Mouse (Mus musculus) ZHBTc4 (cell line): ENCODE data around the gene Kank1.

Experiments
- DNase-seq: peaks from one replicate; pipeline ENCODE4 v3.0.0-alpha.2; 2011; ENCODE audit warnings: low read depth, low spot score

Gene Kank1

DNA sequence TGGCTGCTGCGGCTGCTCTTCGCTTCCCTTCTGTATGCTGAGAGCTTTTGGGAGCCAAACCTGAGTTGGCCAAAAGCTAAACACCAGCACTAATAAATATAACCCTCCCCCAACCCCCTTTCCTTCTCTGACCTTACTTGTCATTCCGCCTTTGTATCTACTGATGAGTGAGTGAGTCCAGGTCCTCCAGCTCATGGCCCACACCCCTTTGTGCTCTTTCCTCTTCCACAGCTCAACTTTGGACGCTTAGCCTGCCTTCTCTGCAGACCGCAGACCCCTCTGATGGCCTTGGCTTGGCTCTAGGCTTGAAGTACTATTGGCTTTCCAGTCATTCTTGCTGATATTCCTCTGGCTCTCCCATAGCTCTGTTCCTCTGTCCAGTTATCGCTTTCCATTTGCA, 16.4 kb downstream of the Kank1 start:
- DNase-seq, result no peak

DNA sequence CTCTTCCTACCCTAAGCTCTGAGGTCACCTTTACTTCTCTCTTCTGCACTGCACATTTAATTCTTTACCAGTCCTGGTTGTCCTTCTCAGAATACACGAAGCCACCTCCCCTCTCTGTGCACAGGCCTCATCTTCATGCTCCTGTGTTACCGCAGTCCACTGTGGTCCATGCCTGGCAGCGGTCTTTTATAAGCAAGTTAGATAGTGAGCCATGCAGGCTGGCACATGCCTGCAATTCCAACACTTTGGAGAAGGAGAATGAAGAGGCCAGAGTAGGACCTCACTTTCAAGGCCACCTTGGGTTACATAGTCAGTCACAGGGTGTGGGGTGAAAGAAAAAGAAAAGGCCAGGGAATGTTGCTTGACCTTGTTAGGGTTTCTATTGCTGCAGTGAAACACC, 16.9 kb downstream of the Kank1 start:
- no peak for DNase-seq

DNA sequence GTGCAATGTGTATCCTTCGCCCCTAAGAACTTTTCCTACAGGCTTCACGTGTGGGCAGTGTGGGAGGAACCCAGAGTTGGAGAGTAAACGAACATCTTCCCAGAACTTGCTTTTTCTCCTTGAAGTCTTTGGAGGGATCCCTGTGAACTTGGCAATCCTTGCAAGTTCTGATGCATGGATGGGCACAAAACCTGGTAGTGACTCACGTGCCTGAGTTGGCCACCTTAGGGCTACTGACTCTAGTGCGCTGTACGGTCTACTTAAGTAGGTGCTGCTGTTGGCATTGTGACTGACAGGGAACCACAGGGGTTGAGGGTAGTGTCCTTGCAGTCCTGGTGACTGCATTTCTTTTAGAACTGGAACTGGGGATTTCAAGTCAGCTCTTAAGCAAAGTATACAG, 21.5 kb downstream of the Kank1 start:
- DNase-seq, result no peak

- DNase-seq, result no peak
Observed at GRCm38 (mm10) chr19:25266181-25266580, 29.4 kb downstream of the Kank1 start.

DNA sequence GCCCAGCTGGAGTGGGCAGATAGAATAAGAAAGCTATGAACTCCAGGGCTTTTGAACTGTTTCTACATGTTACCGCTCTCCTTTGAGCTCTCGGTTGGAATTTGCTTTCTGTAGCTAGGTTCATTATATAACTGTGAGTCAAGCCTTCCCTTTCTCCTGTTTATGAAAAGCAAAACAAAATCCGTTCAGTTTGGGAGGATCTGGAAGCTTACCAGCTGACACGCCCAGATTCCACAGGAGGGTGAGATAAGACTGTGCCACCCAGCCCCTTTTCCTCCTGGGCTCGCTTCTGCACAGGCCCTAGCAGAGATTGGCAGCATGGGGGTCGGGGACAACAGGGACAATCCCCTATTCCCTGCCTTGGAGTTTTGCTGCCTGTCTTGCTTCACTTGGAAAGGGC, 30.5 kb downstream of the Kank1 start:
- no peak for DNase-seq

DNA sequence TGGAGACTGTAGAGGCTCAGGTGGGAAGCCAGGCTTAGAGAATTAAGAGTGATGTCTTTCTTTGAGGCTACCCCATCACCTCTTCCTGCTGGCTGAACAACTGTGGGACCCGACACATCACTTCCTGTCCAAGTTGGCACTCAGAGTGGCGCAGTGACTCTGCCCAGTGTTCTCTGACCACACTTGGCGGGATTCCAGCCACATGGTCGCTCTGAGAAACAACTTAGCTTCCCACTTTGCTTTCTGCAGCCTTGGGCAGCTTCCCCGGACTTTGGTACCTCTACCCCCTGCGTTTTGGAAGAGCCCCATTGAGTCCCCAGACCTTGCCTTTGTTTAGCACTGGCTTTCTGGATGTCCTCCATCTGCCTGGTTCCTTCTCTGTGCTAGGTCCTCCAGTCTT, 31.8 kb downstream of the Kank1 start:
- no peak for DNase-seq

DNA sequence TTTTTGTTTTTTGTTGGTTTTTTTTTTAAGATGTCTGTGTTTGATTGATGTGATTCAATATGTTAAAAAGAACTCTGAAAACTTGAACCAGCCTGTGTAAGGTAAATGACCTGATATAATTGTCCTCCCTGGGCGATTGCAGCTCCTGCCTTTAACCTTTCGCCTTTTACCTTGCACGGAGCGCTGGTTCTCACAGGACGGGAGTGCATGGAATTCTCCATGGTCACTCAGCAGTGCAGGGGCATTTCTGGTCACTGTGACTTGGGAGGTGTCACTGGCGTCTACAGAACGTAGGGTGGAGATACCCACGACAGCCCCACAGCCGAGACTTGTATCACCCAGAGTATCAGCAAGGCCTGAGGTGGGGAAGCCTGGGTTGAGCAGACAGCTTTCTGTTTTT, 34.8 kb downstream of the Kank1 start:
- no peak for DNase-seq

GRCm38 (mm10) chr19:25273179-25273578, 36.4 kb downstream of the Kank1 start:
- no peak for DNase-seq

DNA sequence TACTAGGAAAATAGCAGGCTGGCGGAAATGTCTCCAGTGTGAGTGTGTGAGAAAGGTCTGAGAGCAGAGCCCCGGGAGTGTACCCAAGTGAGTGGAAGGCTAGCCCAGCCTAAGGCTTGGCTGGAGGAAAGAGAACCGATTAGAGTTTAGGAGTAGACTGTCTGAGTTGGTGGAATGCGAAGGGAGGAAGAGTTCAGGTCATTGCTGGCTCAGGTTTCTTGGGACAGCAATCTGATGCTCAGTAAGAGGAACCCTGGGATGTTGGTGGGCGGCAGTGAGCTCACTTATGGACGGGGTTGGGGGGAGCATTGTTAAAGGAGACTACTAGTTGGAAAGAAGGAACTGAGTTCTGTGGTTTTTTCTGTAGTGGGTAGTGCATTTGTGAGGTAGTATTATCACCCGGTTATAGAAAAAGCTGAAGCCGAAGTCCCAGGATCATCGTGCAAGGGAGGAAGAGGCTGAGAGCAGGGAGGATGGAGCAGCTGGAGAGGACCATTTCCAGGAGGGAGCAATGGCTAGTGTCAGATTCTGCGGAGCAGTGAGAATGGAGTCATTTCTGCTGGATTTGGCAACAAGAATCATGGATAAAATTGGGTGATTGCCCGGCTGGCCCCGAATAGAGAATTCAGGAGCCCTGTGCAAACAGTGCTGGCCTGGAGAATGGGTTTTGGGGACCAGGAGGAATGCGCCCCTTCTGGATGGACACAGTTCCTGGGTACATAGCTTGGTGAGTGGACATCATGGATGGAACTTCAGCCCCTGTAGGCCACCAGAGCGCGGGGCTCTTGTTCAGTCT, 40.0 kb downstream of the Kank1 start:
- no peak for DNase-seq

- no peak for DNase-seq
Observed at GRCm38 (mm10) chr19:25277761-25278160, 41.0 kb downstream of the Kank1 start.

DNA sequence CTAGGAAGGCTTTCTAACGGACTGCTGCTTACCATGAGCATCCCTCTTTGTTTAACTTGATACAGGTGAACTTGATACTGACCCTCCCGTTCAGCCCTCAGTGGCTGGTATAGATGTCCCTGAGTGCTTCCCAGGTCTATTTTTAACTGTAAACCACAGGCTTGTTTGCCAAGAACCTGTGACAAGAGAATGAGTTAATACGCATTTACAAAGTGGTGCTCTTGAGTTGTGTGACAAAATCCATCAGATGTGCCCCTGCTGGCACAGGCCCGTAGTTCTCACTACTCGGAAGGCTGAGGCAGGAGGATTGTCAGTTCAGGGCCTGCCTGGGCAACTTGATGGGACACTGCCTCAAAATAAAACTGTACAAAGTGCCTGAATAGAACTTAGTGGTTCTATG, 42.8 kb downstream of the Kank1 start:
- no peak for DNase-seq

DNA sequence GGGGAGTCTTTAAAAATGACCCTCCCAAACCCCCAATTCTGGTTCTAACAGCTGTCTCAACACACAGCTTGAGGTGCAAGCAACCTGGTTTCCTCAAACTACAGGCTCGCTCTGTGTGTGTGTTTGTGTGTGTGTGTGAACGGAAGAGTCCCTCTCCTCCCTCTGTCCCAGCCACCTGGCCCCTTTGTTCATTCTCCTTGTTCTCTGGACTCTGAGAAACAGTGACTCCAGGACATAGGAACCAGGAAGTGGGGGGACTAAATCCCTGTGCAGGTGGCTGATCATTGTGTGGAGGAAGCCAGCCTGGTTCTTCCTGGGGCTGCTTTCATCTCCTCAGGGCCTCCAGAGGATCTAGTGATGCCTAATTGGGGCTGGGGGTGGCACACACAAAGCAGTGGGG, 46.9 kb downstream of the Kank1 start:
- no peak for DNase-seq

DNA sequence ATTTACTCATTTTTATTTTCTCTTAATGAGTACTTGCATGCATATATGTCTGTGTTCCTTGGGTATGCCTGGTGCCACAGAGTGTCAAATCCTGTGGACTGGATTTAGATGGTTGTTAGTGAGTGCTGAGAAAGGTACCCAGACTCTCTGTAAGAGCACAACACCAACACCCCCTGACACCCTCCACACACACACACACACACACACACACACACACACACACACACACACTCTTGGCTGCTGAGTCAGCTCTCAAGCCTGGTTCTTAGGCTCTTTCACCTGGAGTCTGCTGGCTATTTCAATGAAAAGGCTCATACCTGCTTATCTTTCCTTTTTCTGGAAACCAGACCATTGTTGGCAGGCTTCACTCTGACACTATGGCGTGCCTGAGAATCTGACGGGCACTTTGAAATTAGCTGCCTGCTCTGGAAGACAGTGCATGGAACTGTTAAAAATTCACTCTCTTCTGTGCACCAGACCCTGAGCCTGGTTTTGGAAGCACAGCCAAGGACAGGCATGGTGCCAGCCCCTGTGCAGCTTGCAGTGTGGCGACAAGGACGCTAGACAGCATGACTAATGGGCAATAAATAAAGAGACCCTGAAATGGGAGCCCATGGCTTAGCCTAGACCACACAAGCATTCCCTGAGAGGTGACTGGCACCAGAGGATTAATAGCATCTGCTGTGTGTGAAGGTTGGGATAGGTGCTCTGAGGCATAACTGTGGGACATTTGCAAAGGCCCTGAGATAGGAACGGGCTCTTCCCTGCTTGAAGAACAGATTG, 49.2 kb downstream of the Kank1 start:
- no peak for DNase-seq

- DNase-seq, result no peak
Observed at GRCm38 (mm10) chr19:25290991-25291520, 54.3 kb downstream of the Kank1 start.

DNA sequence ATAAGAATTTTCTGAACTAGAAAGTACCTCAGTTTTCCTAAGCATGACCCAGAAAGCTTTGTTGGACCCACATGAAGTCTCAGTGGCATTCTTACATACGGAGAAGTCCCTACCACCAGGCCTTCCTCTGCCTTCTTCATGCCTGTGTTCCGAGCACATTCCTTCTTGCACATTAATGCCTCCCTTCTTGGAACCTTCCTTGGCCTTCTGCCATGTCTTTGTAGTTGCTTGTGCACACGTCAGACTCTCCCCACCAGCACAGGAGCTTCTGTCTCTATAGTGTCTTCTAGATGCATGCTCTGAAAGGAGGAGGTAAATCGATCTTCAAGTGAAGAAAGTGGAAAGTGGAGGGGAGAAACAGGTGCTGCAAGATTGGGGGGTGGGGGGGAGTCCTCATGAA, 58.4 kb downstream of the Kank1 start:
- DNase-seq, result no peak

GRCm38 (mm10) chr19:25297269-25297668, 60.5 kb downstream of the Kank1 start:
- no peak for DNase-seq

- DNase-seq, result no peak
Observed at GRCm38 (mm10) chr19:25299852-25300670, 63.3 kb downstream of the Kank1 start.

- no peak for DNase-seq
Observed at GRCm38 (mm10) chr19:25301189-25301588, 64.4 kb downstream of the Kank1 start.

DNA sequence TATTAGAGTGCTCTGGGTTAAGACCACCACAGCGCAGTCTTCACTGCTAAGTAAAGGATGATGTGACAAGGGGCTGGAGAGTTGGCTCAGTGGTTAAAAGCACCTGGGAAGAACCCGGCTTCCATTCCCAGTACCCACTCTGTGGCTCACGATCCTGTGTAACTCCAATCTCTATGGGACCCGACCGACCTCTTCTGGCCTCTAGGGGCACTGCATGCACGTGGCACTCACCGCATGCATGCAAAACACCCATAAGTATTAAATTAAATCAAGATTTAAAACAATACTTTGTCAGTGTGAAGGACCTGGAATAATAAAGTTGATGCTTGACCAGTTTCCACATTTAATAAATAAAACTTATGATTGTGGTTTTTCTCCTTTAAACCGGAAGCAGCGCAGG, 69.5 kb downstream of the Kank1 start:
- peak; percentile 59 for DNase-seq

GRCm38 (mm10) chr19:25308156-25308555, 71.4 kb downstream of the Kank1 start:
- DNase-seq, result no peak

DNA sequence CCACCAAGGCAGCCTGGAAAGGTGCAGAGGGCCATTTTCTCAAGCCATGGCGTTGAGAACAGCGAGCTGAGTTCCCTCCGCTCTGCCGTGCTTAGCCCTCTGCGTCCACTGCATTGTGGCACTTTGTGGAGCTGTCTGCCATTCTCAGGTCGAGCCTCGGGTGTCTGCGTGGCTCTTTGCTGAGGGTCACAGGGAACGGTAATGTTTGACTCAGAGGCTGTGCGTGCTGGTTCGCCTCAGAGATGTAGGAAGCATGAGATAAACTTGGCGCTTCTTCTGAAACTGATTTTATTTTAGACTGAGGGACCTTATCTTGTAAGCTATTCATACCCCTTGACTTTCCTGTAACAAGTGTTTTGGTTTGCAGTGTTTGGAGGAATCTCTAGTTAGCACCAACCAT, 72.0 kb downstream of the Kank1 start:
- DNase-seq, result peak; percentile 28

- DNase-seq, result no peak
Observed at GRCm38 (mm10) chr19:25310989-25311388, 74.2 kb downstream of the Kank1 start.
